Comparison of ENCODE assay signal across 21 mouse cellular contexts in genomic region chr13:89117551-89117950, GRCm38 (mm10).
DNase-seq lines count a peak whose midpoint lies in the region; ATAC-seq lines count a peak whose summit lies in the region.
"Had no signal": no experiment of that assay in that cellular context is flagged by ENCODE, and none has a peak within 500 bp of the region (broad histone marks: within the 10 kb centered on the region; RNA-seq: fewer than 3 reads in every experiment).

No protein-coding gene starts in this region.

- H3K4me3 ChIP-seq in forebrain, embryonic 15.5 days: no peak overlapping the region
- no peak overlapping the region for H3K4me3 ChIP-seq in forebrain, embryonic 13.5 days
- no peak overlapping the region for H3K4me3 ChIP-seq in lung, embryonic 16.5 days (ENCODE audit: low read length)
- H3K4me3 ChIP-seq in midbrain, embryonic 14.5 days (replicated peaks; ENCODE audit: low read depth, low read length): no peak overlapping the region
- H3K4me3 ChIP-seq: embryonic facial prominence, embryonic 15.5 days; gastrocnemius, adult 2 months; neural tube, embryonic 12.5 days had no signal

- ATAC-seq in forebrain, embryonic 15.5 days (replicated peaks): 0 out of 2 replicates have a peak, but pooled peaks have one; percentile 26
- ATAC-seq in forebrain, embryonic 13.5 days: no peak
- 0 out of 2 replicates have a peak, but pooled peaks have one; percentile 38 for ATAC-seq in lung, embryonic 16.5 days (ENCODE audit: low read depth)
- no peak; the same call in 1 of the 2 replicates for ATAC-seq in midbrain, embryonic 14.5 days (ENCODE audit: low FRiP score, low TSS enrichment)
- ATAC-seq: inflammation-experienced regulatory T-cells, adult 6 months had no signal

- no peak overlapping the region for H3K4me2 ChIP-seq in forebrain, embryonic 15.5 days (replicated peaks)
- H3K4me2 ChIP-seq in forebrain, embryonic 13.5 days: no peak overlapping the region
- H3K4me2 ChIP-seq in lung, embryonic 16.5 days (ENCODE audit: low read depth, low read length): no peak overlapping the region
- no peak overlapping the region for H3K4me2 ChIP-seq in midbrain, embryonic 14.5 days (ENCODE audit: low read length)
- H3K4me2 ChIP-seq: embryonic facial prominence, embryonic 15.5 days; neural tube, embryonic 12.5 days had no signal

- WGBS in forebrain, embryonic 15.5 days: 57% methylated on average over 2 of the region's 2 CpGs
- WGBS in forebrain, embryonic 13.5 days: 70% methylated on average over 2 of the region's 2 CpGs
- WGBS in lung, embryonic 16.5 days: 46% methylated on average over 2 of the region's 2 CpGs
- WGBS in midbrain, embryonic 14.5 days: 36% methylated on average over 2 of the region's 2 CpGs

- no peak overlapping the region for H3K27ac ChIP-seq in forebrain, embryonic 15.5 days (replicated peaks)
- H3K27ac ChIP-seq in forebrain, embryonic 13.5 days: no peak overlapping the region
- H3K27ac ChIP-seq in lung, embryonic 16.5 days (ENCODE audit: low read length): no peak overlapping the region
- H3K27ac ChIP-seq in midbrain, embryonic 14.5 days (replicated peaks; ENCODE audit: low read depth, low read length): no peak overlapping the region
- H3K27ac ChIP-seq: embryonic facial prominence, embryonic 15.5 days; gastrocnemius, adult 2 months; neural tube, embryonic 12.5 days had no signal

- no peaks in the 10 kb centered on the region for H3K36me3 ChIP-seq in forebrain, embryonic 15.5 days
- no peaks in the 10 kb centered on the region for H3K36me3 ChIP-seq in forebrain, embryonic 13.5 days (ENCODE audit: poor library complexity, severe bottlenecking)
- no peaks in the 10 kb centered on the region for H3K36me3 ChIP-seq in lung, embryonic 16.5 days (ENCODE audit: control insufficient read depth, insufficient read depth, low read length)
- no peaks in the 10 kb centered on the region for H3K36me3 ChIP-seq in midbrain, embryonic 14.5 days (ENCODE audit: control insufficient read depth, insufficient read depth, low read length)
- H3K36me3 ChIP-seq: embryonic facial prominence, embryonic 15.5 days; neural tube, embryonic 12.5 days had no signal

- no peak overlapping the region for H3K9ac ChIP-seq in forebrain, embryonic 15.5 days (replicated peaks)
- H3K9ac ChIP-seq in forebrain, embryonic 13.5 days: no peak overlapping the region
- no peak overlapping the region for H3K9ac ChIP-seq in lung, embryonic 16.5 days (ENCODE audit: low read length)
- H3K9ac ChIP-seq in midbrain, embryonic 14.5 days (replicated peaks; ENCODE audit: low read length): no peak overlapping the region
- H3K9ac ChIP-seq: embryonic facial prominence, embryonic 15.5 days; neural tube, embryonic 12.5 days had no signal

- DNase-seq in lung, postnatal 25 days (ENCODE audit: low spot score): no peak
- DNase-seq in MN1 (ENCODE audit: low spot score): peak; percentile 13
- DNase-seq in midbrain, embryonic 14.5 days: peak; percentile 48
- no peak for DNase-seq in kidney, adult 11 months
- DNase-seq in right cerebral cortex, adult 18-20 months: no peak
- DNase-seq: adrenal gland, postnatal 25 days; cerebellum, adult 9-10 months; gastrocnemius, adult 2 months; heart, postnatal 36 days; kidney, adult 2 months; kidney, postnatal 14 days; layer of hippocampus, postnatal 36 days; lung, postnatal 14 days; right cerebral cortex, postnatal 14 days; spleen, adult 18-20 months had no signal

- H3K4me1 ChIP-seq in forebrain, embryonic 15.5 days: no peaks in the 10 kb centered on the region
- 0 out of 2 replicates have a peak, but pooled peaks cover 6% of the 10 kb centered on the region for H3K4me1 ChIP-seq in forebrain, embryonic 13.5 days
- H3K4me1 ChIP-seq in lung, embryonic 16.5 days (replicated peaks; ENCODE audit: control insufficient read depth, insufficient read depth, low read length): no peaks in the 10 kb centered on the region; the same call in 1 of the 2 replicates
- H3K4me1 ChIP-seq in midbrain, embryonic 14.5 days (ENCODE audit: control insufficient read depth, insufficient read depth, low read length): peaks cover 11% of the 10 kb centered on the region; the same call in 1 of the 2 replicates
- H3K4me1 ChIP-seq: embryonic facial prominence, embryonic 15.5 days; neural tube, embryonic 12.5 days had no signal

- no peaks in the 10 kb centered on the region for H3K9me3 ChIP-seq in forebrain, embryonic 15.5 days
- no peaks in the 10 kb centered on the region for H3K9me3 ChIP-seq in forebrain, embryonic 13.5 days (replicated peaks)
- H3K9me3 ChIP-seq in lung, embryonic 16.5 days (ENCODE audit: control insufficient read depth, low read length): no peaks in the 10 kb centered on the region
- no peaks in the 10 kb centered on the region for H3K9me3 ChIP-seq in midbrain, embryonic 14.5 days (ENCODE audit: control insufficient read depth, low read length)
- H3K9me3 ChIP-seq: embryonic facial prominence, embryonic 15.5 days; neural tube, embryonic 12.5 days had no signal

- no peaks in the 10 kb centered on the region for H3K27me3 ChIP-seq in forebrain, embryonic 15.5 days
- no peaks in the 10 kb centered on the region for H3K27me3 ChIP-seq in forebrain, embryonic 13.5 days
- no peaks in the 10 kb centered on the region for H3K27me3 ChIP-seq in lung, embryonic 16.5 days (ENCODE audit: control insufficient read depth, insufficient read depth, low read depth, low read length)
- H3K27me3 ChIP-seq in midbrain, embryonic 14.5 days (ENCODE audit: control insufficient read depth, insufficient read depth, low read length): no peaks in the 10 kb centered on the region
- H3K27me3 ChIP-seq: embryonic facial prominence, embryonic 15.5 days; neural tube, embryonic 12.5 days had no signal

Comparison
In these comparisons a context has a peak if more than half of its experiments do, and no peak if none do; other contexts are left out.
1. ATAC-seq: peak in forebrain, embryonic 15.5 days (single experiment) and lung, embryonic 16.5 days (single experiment); none in forebrain, embryonic 13.5 days (single experiment) and midbrain, embryonic 14.5 days (single experiment).
2. DNase-seq: peak in MN1 (single experiment) and midbrain, embryonic 14.5 days (single experiment); none in lung, postnatal 25 days (single experiment), kidney, adult 11 months (single experiment) and right cerebral cortex, adult 18-20 months (single experiment).